Mouse (Mus musculus): ENCODE results near the gene Ccdc171. TPM values are rescaled to one million over a fixed set of nuclear protein-coding genes. Genes with fewer than 3 reads are reported as not detected.
"Not testable (repeated sequence)": the region's sequence is repeated elsewhere in the genome, so short reads cannot be mapped to it uniquely, and the experiment has no call there.

The Ccdc171 gene
- polyA plus RNA-seq, 1 experiment = 2.2 TPM

GRCm38 (mm10) chr4:83514183-83514582 lies 11.2 kb upstream of the Ccdc171 start:
- Histone ChIP-seq H3K4me1 (replicated peaks; ENCODE audit: control insufficient read depth, insufficient read depth, low read length) (no peaks in the 10 kb centered on the region), H3K4me3 (ENCODE audit: control insufficient read depth, insufficient read depth, low read length) (no peak overlapping the region), H3K36me3 (ENCODE audit: control insufficient read depth, insufficient read depth, low read length) (no peaks in the 10 kb centered on the region), H3K27ac (ENCODE audit: control insufficient read depth, insufficient read depth, low read length) (no peak overlapping the region), H3K27me3 (ENCODE audit: control insufficient read depth, insufficient read depth, low read length) (no peaks in the 10 kb centered on the region)
- 97% methylated on average over 1 of the region's 1 CpGs for WGBS
- TF ChIP-seq CTCF (IDR thresholded peaks at IDR 0.05; ENCODE audit: borderline replicate concordance, control insufficient read depth, extremely low read depth, insufficient read depth, low read length, poor library complexity) (no peak), POLR2A (IDR thresholded peaks at IDR 0.05; ENCODE audit: control insufficient read depth, extremely low read depth, insufficient read depth, low read length, poor library complexity) (no peak)
- DNase-seq = no peak

- no peaks in the 10 kb centered on the region for H3K36me3 ChIP-seq (ENCODE audit: control insufficient read depth, insufficient read depth, low read length)
Measured at GRCm38 (mm10) chr4:83514976-83515669, 10.2 kb upstream of the Ccdc171 start.

GRCm38 (mm10) chr4:83516144-83516543 lies 9.2 kb upstream of the Ccdc171 start:
- not testable (repeated sequence) for H3K36me3 ChIP-seq (ENCODE audit: control insufficient read depth, insufficient read depth, low read length); DNase-seq; H3K4me1 ChIP-seq (replicated peaks; ENCODE audit: control insufficient read depth, insufficient read depth, low read length); H3K27me3 ChIP-seq (ENCODE audit: control insufficient read depth, insufficient read depth, low read length); H3K27ac ChIP-seq (ENCODE audit: control insufficient read depth, insufficient read depth, low read length); H3K4me3 ChIP-seq (ENCODE audit: control insufficient read depth, insufficient read depth, low read length)
- 99% methylated on average over 5 of the region's 6 CpGs for WGBS

More at GRCm38 (mm10) chr4:83514976-83515669, 10.2 kb upstream of the Ccdc171 start:
- WGBS = 86% methylated on average over 10 of the region's 10 CpGs
- no peak for TF ChIP-seq CTCF (IDR thresholded peaks at IDR 0.05; ENCODE audit: borderline replicate concordance, control insufficient read depth, extremely low read depth, insufficient read depth, low read length, poor library complexity)
- TF ChIP-seq POLR2A (IDR thresholded peaks at IDR 0.05; ENCODE audit: control insufficient read depth, extremely low read depth, insufficient read depth, low read length, poor library complexity) = no peak
- no peak overlapping the region for H3K27ac ChIP-seq (ENCODE audit: control insufficient read depth, insufficient read depth, low read length)
- DNase-seq = no peak
- H3K27me3 ChIP-seq (ENCODE audit: control insufficient read depth, insufficient read depth, low read length) = no peaks in the 10 kb centered on the region
- H3K4me1 ChIP-seq (replicated peaks; ENCODE audit: control insufficient read depth, insufficient read depth, low read length) = no peaks in the 10 kb centered on the region
- no peak overlapping the region for H3K4me3 ChIP-seq (ENCODE audit: control insufficient read depth, insufficient read depth, low read length)

- H3K4me3 ChIP-seq (ENCODE audit: control insufficient read depth, insufficient read depth, low read length) = no peak overlapping the region
- H3K27me3 ChIP-seq (ENCODE audit: control insufficient read depth, insufficient read depth, low read length) = no peaks in the 10 kb centered on the region
- WGBS = 90% methylated on average over 2 of the region's 2 CpGs
- TF ChIP-seq CTCF (IDR thresholded peaks at IDR 0.05; ENCODE audit: borderline replicate concordance, control insufficient read depth, extremely low read depth, insufficient read depth, low read length, poor library complexity) (no peak), POLR2A (IDR thresholded peaks at IDR 0.05; ENCODE audit: control insufficient read depth, extremely low read depth, insufficient read depth, low read length, poor library complexity) (no peak)
- DNase-seq = no peak
- H3K36me3 ChIP-seq (ENCODE audit: control insufficient read depth, insufficient read depth, low read length) = no peaks in the 10 kb centered on the region
- H3K4me1 ChIP-seq (replicated peaks; ENCODE audit: control insufficient read depth, insufficient read depth, low read length) = no peaks in the 10 kb centered on the region
- H3K27ac ChIP-seq (ENCODE audit: control insufficient read depth, insufficient read depth, low read length) = no peak overlapping the region
Measured at GRCm38 (mm10) chr4:83519148-83519547, 6.2 kb upstream of the Ccdc171 start.

GRCm38 (mm10) chr4:83519807-83520206 lies 5.5 kb upstream of the Ccdc171 start:
- no peak for TF ChIP-seq POLR2A (IDR thresholded peaks at IDR 0.05; ENCODE audit: control insufficient read depth, extremely low read depth, insufficient read depth, low read length, poor library complexity)
- TF ChIP-seq CTCF (IDR thresholded peaks at IDR 0.05; ENCODE audit: borderline replicate concordance, control insufficient read depth, extremely low read depth, insufficient read depth, low read length, poor library complexity) = no peak

GRCm38 (mm10) chr4:83520308-83520707 lies 5.0 kb upstream of the Ccdc171 start:
- Histone ChIP-seq H3K4me1 (replicated peaks; ENCODE audit: control insufficient read depth, insufficient read depth, low read length) (no peaks in the 10 kb centered on the region), H3K36me3 (ENCODE audit: control insufficient read depth, insufficient read depth, low read length) (no peaks in the 10 kb centered on the region), H3K4me3 (ENCODE audit: control insufficient read depth, insufficient read depth, low read length) (no peak overlapping the region), H3K27me3 (ENCODE audit: control insufficient read depth, insufficient read depth, low read length) (no peaks in the 10 kb centered on the region), H3K27ac (ENCODE audit: control insufficient read depth, insufficient read depth, low read length) (no peak overlapping the region)
- TF ChIP-seq CTCF (IDR thresholded peaks at IDR 0.05; ENCODE audit: borderline replicate concordance, control insufficient read depth, extremely low read depth, insufficient read depth, low read length, poor library complexity) (no peak), POLR2A (IDR thresholded peaks at IDR 0.05; ENCODE audit: control insufficient read depth, extremely low read depth, insufficient read depth, low read length, poor library complexity) (no peak)
- DNase-seq = no peak
- WGBS = 84% methylated on average over 4 of the region's 4 CpGs

More at GRCm38 (mm10) chr4:83519807-83520206, 5.5 kb upstream of the Ccdc171 start:
- Histone ChIP-seq H3K27ac (ENCODE audit: control insufficient read depth, insufficient read depth, low read length) (no peak overlapping the region), H3K4me1 (replicated peaks; ENCODE audit: control insufficient read depth, insufficient read depth, low read length) (no peaks in the 10 kb centered on the region), H3K4me3 (ENCODE audit: control insufficient read depth, insufficient read depth, low read length) (no peak overlapping the region), H3K27me3 (ENCODE audit: control insufficient read depth, insufficient read depth, low read length) (no peaks in the 10 kb centered on the region), H3K36me3 (ENCODE audit: control insufficient read depth, insufficient read depth, low read length) (no peaks in the 10 kb centered on the region)
- DNase-seq = no peak

GRCm38 (mm10) chr4:83522066-83522465 lies 3.3 kb upstream of the Ccdc171 start:
- Histone ChIP-seq H3K4me3 (ENCODE audit: control insufficient read depth, insufficient read depth, low read length) (no peak overlapping the region), H3K36me3 (ENCODE audit: control insufficient read depth, insufficient read depth, low read length) (no peaks in the 10 kb centered on the region), H3K27me3 (ENCODE audit: control insufficient read depth, insufficient read depth, low read length) (no peaks in the 10 kb centered on the region), H3K4me1 (replicated peaks; ENCODE audit: control insufficient read depth, insufficient read depth, low read length) (no peaks in the 10 kb centered on the region), H3K27ac (ENCODE audit: control insufficient read depth, insufficient read depth, low read length) (no peak overlapping the region)
- 84% methylated on average over 5 of the region's 5 CpGs for WGBS
- no peak for DNase-seq
- no peak for TF ChIP-seq CTCF (IDR thresholded peaks at IDR 0.05; ENCODE audit: borderline replicate concordance, control insufficient read depth, extremely low read depth, insufficient read depth, low read length, poor library complexity)
- no peak for TF ChIP-seq POLR2A (IDR thresholded peaks at IDR 0.05; ENCODE audit: control insufficient read depth, extremely low read depth, insufficient read depth, low read length, poor library complexity)
